Mouse (Mus musculus) adrenal gland, adult 2 months (tissue): ENCODE data around the gene Mitf. TPM values are rescaled to one million over a fixed set of nuclear protein-coding genes. Genes with fewer than 3 reads are reported as not detected.
A peak's percentile ranks its signal among the peaks of the same experiment; 100 is the strongest.

Experiments
- DNase-seq: peaks from one replicate; pipeline ENCODE4 v3.0.0; 2021
- polyA plus RNA-seq: library from polyadenylated mRNA; depleted of rRNA; stranded (reverse); fragments of >200 nt; gene quantifications from 2 replicates; pipeline ENCODE4 v1.2.3, GENCODE M21; 2012
- total RNA-seq, 2 experiments: library from RNA; stranded (reverse); gene quantifications; 2 replicates each; pipeline ENCODE4 v1.2.3; 2021

Gene Mitf
- total and polyA plus RNA-seq, 3 experiments = 4.1 to 8.8 (median 8.6) TPM

GRCm38 (mm10) chr6:97821811-97822210 lies 15.0 kb downstream of the Mitf start:
- no peak for DNase-seq

- peak; percentile 18 for DNase-seq
Observed at GRCm38 (mm10) chr6:97826642-97827275, 19.9 kb downstream of the Mitf start.

- no peak for DNase-seq
Observed at GRCm38 (mm10) chr6:97828021-97828420, 21.2 kb downstream of the Mitf start.

- no peak for DNase-seq
Observed at GRCm38 (mm10) chr6:97828822-97829719, 22.2 kb downstream of the Mitf start.

- DNase-seq = peak; percentile 31
Observed at GRCm38 (mm10) chr6:97832501-97832900, 25.6 kb downstream of the Mitf start.

GRCm38 (mm10) chr6:97836176-97836575 lies 29.3 kb downstream of the Mitf start:
- DNase-seq = no peak

- DNase-seq = peak; percentile 44
Observed at GRCm38 (mm10) chr6:97837711-97838110, 30.9 kb downstream of the Mitf start.

- DNase-seq = no peak
Observed at GRCm38 (mm10) chr6:97839568-97839967, 32.7 kb downstream of the Mitf start.

- no peak for DNase-seq
Observed at GRCm38 (mm10) chr6:97844112-97844511, 37.3 kb downstream of the Mitf start.

GRCm38 (mm10) chr6:97848191-97848857 lies 41.5 kb downstream of the Mitf start:
- peak; percentile 63 for DNase-seq

- DNase-seq = no peak
Observed at GRCm38 (mm10) chr6:97854236-97854635, 47.4 kb downstream of the Mitf start.

GRCm38 (mm10) chr6:97855420-97856170 lies 48.7 kb downstream of the Mitf start:
- no peak for DNase-seq

- no peak for DNase-seq
Observed at GRCm38 (mm10) chr6:97856502-97856901, 49.6 kb downstream of the Mitf start.

GRCm38 (mm10) chr6:97857690-97858089 lies 50.8 kb downstream of the Mitf start:
- no peak for DNase-seq

- DNase-seq = no peak
Observed at GRCm38 (mm10) chr6:97866575-97866974, 59.7 kb downstream of the Mitf start.

- no peak for DNase-seq
Observed at GRCm38 (mm10) chr6:97868005-97868404, 61.2 kb downstream of the Mitf start.

- DNase-seq = no peak
Observed at GRCm38 (mm10) chr6:97869953-97870352, 63.1 kb downstream of the Mitf start.

GRCm38 (mm10) chr6:97871296-97872030 lies 64.6 kb downstream of the Mitf start:
- DNase-seq = peak; percentile 32

GRCm38 (mm10) chr6:97873102-97873501 lies 66.2 kb downstream of the Mitf start:
- no peak for DNase-seq

- no peak for DNase-seq
Observed at GRCm38 (mm10) chr6:97876990-97877389, 70.1 kb downstream of the Mitf start.

- DNase-seq = no peak
Observed at GRCm38 (mm10) chr6:97877492-97877891, 70.6 kb downstream of the Mitf start.
